Mouse (Mus musculus) spleen, embryonic (tissue): Measurements from ENCODE around the gene Spast.
"Not testable (repeated sequence)": the region's sequence is repeated elsewhere in the genome, so short reads cannot be mapped to it uniquely, and the experiment has no call there.

Experiments
- CTCF ChIA-PET: fragments of 350-600 bp; sonication (Branson Sonifier 250); formaldehyde crosslinking; loops from one replicate; lab custom pipeline; 2022; lab: Charles Lee

Gene Spast

GRCm38 (mm10) chr17:74323844-74324243 lies 14.9 kb upstream of the Spast start, which contains the start of gene Dpy30:
Dpy30 (minus strand) TSS chr17:74323944.
- CTCF ChIA-PET = no interaction called here

- CTCF ChIA-PET = not testable (repeated sequence)
These were observed 11.6 kb upstream of the Spast start for GRCm38 (mm10) chr17:74327195-74327594.

GRCm38 (mm10) chr17:74328146-74328545 lies 10.6 kb upstream of the Spast start:
- CTCF ChIA-PET = not testable (repeated sequence)

GRCm38 (mm10) chr17:74331049-74331676 lies 7.6 kb upstream of the Spast start:
- CTCF ChIA-PET = no interaction called here

GRCm38 (mm10) chr17:74338225-74338931 lies 409 bp upstream of the Spast start:
- CTCF ChIA-PET = interaction anchor here (0.5 to 0.7 kb wide), 4 partner anchors 60 to 189 kb away, joined by 3 to 6 read pairs (median 4); partner anchors contain the start of genes Birc6 and Nlrc4

GRCm38 (mm10) chr17:74341151-74341550 lies 2.4 kb downstream of the Spast start:
- CTCF ChIA-PET = no interaction called here

- CTCF ChIA-PET = no interaction called here
These were observed 24.8 kb downstream of the Spast start for GRCm38 (mm10) chr17:74363592-74363991.

- CTCF ChIA-PET = interaction anchor here (0.6 kb wide), 1 partner anchor 298 kb away, joined by 4 read pairs; no protein-coding TSS in a partner anchor
These were observed 38.1 kb downstream of the Spast start for GRCm38 (mm10) chr17:74376916-74377315.

- CTCF ChIA-PET = no interaction called here
These were observed 47.9 kb downstream of the Spast start for GRCm38 (mm10) chr17:74386657-74387056.

GRCm38 (mm10) chr17:74389847-74390246 lies 51.1 kb downstream of the Spast start:
- CTCF ChIA-PET = no interaction called here

GRCm38 (mm10) chr17:74394381-74394780 lies 55.6 kb downstream of the Spast start:
- CTCF ChIA-PET = interaction anchor here (0.7 kb wide), 1 partner anchor 325 kb away, joined by 3 read pairs; no protein-coding TSS in a partner anchor

- CTCF ChIA-PET = no interaction called here
These were observed 56.1 kb downstream of the Spast start for GRCm38 (mm10) chr17:74394855-74395254.

GRCm38 (mm10) chr17:74395383-74396065 lies 56.7 kb downstream of the Spast start, which contains the start of gene Slc30a6:
Slc30a6 (plus strand) TSS chr17:74395608.
- CTCF ChIA-PET = no interaction called here

- CTCF ChIA-PET = no interaction called here
These were observed 58.0 kb downstream of the Spast start for GRCm38 (mm10) chr17:74396766-74397165.

- CTCF ChIA-PET = no interaction called here
These were observed 58.4 kb downstream of the Spast start for GRCm38 (mm10) chr17:74397173-74397572.

GRCm38 (mm10) chr17:74402486-74403222 lies 63.9 kb downstream of the Spast start:
- CTCF ChIA-PET = no interaction called here

GRCm38 (mm10) chr17:74406487-74406886 lies 67.7 kb downstream of the Spast start:
- CTCF ChIA-PET = no interaction called here

- CTCF ChIA-PET = no interaction called here
These were observed 70.9 kb downstream of the Spast start for GRCm38 (mm10) chr17:74409722-74410121.

- CTCF ChIA-PET = no interaction called here
These were observed 74.5 kb downstream of the Spast start for GRCm38 (mm10) chr17:74413324-74413723.

- CTCF ChIA-PET = no interaction called here
These were observed 75.9 kb downstream of the Spast start for GRCm38 (mm10) chr17:74414671-74415070.

- CTCF ChIA-PET = no interaction called here
These were observed 78.1 kb downstream of the Spast start for GRCm38 (mm10) chr17:74416841-74417360.
